Mouse (Mus musculus) liver, embryonic 13.5 days (tissue): ENCODE data around the gene Tnip1. TPM values are rescaled to one million over a fixed set of nuclear protein-coding genes. Genes with fewer than 3 reads are reported as not detected.

Source experiments
- polyA plus RNA-seq: library from polyadenylated mRNA; unstranded; fragments of >200 nt; fragmentation: Nextera tagmentation; extraction: Ambion mirVana; gene quantifications from 2 replicates; pipeline ENCODE4 v1.2.1, GENCODE M21; 2015

Tnip1 gene
- polyA plus RNA-seq, 1 experiment from 2014 or later, result 5.1 TPM

Other genes with a start within 250 kb of the Tnip1 start
- 19.2 and 22.3 TPM in 2 replicates for gene Cdc42se2, start 175.2 kb downstream of the Tnip1 start, polyA plus RNA-seq
- gene Lyrm7, start 102.0 kb downstream of the Tnip1 start, polyA plus RNA-seq, result 5.6 and 6.9 TPM in 2 replicates
- gene Hint1, start 96.5 kb downstream of the Tnip1 start, polyA plus RNA-seq, result 519 and 540 TPM in 2 replicates
- gene Gpx3, start 60.5 kb downstream of the Tnip1 start, polyA plus RNA-seq, result 20.9 and 26.3 TPM in 2 replicates
- 45.3 and 50.2 TPM in 2 replicates for gene Anxa6, start 70.5 kb upstream of the Tnip1 start, polyA plus RNA-seq
- gene Ccdc69, start 115.2 kb upstream of the Tnip1 start, polyA plus RNA-seq, result 0.96 and 1.1 TPM in 2 replicates
- 9.6 and 10.6 TPM in 2 replicates for gene Gm2a, start 135.2 kb upstream of the Tnip1 start, polyA plus RNA-seq
- gene Slc36a3, start 188.8 kb upstream of the Tnip1 start, polyA plus RNA-seq, result not detected in 2 replicates
- gene Slc36a2, start 222.2 kb upstream of the Tnip1 start, polyA plus RNA-seq, result 9.2 and 10.0 TPM in 2 replicates
- 1.4 and 1.8 TPM in 2 replicates for gene Slc36a1, start 241.4 kb upstream of the Tnip1 start, polyA plus RNA-seq